Mouse (Mus musculus) kidney, postnatal 36 days (tissue): ENCODE results near the gene 4930523C07Rik.

Experiments used
- DNase-seq, 2 experiments: peaks; one replicate each; pipeline ENCODE4 v3.0.0; 2021 to 2022; ENCODE audit warnings: mixed read lengths in 2 of 2

Gene 4930523C07Rik

GRCm38 (mm10) chr1:160046786-160047185, 2.6 kb downstream of the 4930523C07Rik start:
- DNase-seq = no peak

DNA sequence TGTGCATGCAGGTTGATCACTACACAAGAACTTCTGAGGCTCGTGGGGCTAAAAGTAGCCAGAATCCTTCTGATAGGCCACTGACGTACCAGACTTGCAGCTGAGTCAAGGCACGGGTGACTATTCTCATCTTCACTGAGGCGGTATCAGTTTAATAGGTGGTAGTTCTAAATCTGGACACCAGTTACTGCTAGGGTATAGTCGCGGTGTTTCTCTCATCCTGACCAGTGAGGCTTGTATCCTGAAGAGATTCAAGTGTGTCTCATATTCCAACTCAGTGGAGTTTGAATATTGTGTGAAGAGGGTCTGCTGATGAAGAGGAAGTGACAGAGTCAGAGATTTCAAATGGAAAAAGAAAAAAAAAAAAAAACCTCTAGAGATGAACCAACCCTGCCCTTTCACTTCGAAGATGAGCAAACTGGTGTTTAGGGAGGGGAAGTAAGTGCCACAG, 3.3 kb downstream of the 4930523C07Rik start:
- DNase-seq = no peak

DNA sequence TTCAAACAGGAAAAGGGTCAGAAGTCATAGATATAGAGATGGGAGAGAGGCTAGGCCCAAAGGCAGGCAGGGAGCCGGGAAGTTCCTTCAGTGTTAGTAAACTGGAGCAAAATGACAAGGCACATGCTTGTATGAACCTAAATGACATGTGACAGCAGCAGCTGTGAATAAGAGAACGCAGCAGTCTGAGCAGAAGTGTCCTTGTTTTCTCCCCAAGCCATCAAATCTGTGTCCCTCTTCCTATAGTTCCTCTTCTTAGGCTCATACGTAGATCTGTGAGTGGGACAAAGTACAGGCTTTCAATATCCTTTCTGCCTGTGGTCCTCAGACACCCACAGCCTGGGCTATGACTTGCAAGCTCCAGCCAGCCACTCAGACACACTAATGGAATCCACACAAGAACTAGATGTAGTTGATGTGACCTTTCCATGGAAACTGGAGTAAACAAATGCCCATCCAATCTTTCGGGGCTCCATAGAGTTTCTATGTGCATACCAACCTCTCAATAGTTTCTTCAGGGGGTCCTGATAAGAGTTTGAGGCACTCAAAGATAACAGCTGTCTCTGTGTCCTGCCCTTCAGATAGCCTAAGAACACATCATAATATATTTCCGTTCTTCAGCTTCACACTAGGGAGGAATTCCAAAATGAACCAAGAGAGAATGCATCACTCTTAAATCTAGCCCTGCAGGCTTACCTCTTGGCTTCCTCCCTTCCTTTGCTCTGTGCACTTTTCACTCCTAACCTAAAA, 5.1 kb downstream of the 4930523C07Rik start:
- DNase-seq = no peak

DNA sequence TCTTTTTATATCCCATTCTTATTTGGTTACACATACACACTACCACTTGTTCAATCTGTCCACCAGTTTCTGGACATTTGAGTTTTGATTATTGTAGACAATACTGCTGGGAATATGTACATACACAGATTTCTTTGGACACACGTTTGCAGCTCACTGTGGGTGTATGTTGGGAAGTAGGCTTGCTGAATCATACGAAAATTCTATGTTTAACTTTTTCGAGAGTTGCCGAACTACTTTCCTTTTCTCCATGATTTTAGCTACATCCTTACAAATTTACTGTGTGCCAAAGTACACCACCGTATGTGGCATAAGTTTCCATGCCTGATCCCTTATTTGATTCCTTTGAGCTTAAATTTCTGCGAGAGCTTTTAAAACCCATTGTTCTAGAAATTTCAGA, 6.7 kb downstream of the 4930523C07Rik start:
- no peak for DNase-seq

DNA sequence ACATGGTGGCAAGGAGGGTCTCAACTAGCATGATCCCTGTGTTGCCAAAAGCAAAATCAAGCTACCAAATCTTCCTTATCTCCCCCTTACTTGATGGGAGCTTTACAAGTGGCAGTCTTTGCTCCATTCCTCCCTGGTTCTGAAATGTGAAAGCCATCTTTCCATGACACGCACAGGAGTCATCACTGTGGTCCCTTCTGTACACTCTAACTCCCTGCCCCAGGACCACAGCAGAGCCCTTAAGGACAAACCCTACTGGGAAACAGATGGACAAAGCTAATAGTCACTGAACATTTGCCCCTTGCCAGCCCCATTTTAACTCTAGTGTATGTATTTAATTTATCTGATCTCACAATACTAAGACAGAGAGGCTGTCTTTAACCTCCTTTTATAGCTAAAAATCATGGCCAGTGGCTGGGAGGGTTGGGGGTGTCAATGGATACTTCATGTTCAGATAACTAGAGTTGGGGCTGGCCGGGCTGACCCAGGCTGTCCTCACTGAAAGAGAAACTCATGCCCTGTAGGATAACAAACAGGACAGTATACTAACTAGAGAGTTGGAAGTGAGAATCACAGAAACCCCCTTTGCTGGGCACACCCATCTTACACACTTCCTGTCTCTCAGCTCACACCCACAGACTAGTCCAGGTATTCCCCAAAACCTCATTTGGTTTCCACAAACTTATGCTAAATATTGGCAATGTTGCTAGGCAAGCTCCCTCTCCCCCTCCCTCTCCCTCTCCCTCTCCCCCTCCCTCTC, 8.6 kb downstream of the 4930523C07Rik start:
- DNase-seq = no peak

- DNase-seq = no peak
Measured at GRCm38 (mm10) chr1:160053510-160054305, 9.5 kb downstream of the 4930523C07Rik start.

- DNase-seq = no peak
Measured at GRCm38 (mm10) chr1:160054366-160055078, 10.3 kb downstream of the 4930523C07Rik start.

- DNase-seq = peak; percentile 37 to 53
Measured at GRCm38 (mm10) chr1:160057657-160058056, 13.5 kb downstream of the 4930523C07Rik start.

DNA sequence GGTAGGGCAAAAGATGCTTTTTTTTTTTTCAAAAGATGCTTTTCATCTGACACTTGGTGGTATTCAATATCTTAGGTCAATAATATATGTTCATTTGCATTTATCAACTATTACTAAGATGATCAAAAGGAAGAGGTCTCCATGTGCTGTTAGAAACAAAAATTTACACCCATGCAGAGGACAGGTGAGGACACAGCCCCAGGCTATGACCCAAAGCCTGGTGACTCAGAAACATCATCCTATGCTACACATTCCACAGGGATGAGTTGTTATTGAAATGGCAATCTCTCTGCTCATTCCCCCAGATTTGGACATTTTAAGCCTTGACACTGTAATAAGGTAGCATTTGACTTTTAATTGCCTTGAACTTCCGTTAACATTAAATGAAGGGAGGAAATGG, 15.7 kb downstream of the 4930523C07Rik start:
- no peak for DNase-seq

DNA sequence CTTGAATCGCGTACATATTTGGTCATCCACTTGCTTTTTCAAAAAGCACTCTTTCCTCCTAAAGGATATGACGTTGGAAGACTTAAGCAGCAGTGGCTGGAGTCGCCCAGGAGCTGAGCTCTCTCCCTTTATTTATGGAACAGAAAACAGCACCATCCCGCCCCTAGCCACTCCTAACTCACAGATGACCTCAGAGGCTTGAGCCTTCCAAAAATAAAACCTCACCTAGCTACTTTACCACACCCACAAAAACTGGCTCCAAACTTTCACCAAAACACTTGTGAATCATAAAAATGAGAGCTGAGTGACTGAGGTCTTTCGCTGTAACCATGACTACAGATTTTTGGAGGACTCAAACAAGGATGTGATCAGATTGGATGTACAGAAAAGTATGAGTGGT, 16.4 kb downstream of the 4930523C07Rik start:
- DNase-seq = no peak

DNA sequence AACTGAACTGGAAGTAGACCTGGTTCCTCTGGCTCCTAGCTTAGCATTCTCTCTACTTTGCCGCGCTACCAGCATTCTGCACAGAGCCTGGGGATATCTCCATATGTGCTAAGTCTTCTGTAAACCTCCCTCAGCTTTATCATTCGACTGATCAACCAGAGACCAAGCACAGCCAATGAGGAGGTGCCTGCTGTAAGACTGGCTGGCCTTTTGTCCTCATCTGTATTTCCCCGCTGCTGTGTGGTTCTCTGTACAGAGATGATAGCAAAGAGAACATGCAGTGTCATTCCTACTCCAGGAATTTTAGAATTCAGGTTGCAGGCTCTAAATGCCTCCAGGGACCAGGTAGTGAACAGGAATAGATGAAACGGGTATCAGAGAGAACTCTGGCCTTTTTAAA, 17.1 kb downstream of the 4930523C07Rik start:
- no peak for DNase-seq

DNA sequence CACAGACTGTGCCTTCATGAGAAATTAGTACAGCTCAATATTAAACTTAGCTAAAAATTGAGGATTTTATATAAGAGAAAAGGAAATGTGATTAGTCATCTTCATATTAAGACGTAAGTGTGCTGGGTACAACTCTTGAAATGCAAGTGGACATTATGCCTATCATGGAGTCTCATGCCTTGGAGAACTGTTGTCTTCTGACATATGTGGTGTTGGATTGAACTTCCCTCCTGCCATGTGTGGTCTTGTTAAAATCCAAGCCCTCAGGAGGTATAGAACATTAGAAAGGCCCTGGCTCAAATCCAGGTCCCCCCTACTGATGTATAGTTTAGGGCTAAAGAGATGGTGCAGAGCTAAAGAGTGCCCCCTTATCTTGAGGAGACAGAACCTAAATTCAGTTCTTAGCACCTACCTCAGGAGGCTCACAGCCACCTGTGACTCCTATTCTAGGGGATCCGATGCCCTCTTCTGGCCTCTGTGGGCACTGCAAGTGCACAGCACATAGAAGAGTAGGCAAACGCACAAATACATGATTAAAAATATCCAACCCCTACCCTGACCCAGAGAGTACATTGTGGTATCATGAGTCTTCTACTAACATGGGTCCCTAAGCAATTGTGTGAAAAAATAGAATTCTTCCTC, 17.7 kb downstream of the 4930523C07Rik start:
- peak in 1 of 2 experiments; percentile 69 for DNase-seq

DNA sequence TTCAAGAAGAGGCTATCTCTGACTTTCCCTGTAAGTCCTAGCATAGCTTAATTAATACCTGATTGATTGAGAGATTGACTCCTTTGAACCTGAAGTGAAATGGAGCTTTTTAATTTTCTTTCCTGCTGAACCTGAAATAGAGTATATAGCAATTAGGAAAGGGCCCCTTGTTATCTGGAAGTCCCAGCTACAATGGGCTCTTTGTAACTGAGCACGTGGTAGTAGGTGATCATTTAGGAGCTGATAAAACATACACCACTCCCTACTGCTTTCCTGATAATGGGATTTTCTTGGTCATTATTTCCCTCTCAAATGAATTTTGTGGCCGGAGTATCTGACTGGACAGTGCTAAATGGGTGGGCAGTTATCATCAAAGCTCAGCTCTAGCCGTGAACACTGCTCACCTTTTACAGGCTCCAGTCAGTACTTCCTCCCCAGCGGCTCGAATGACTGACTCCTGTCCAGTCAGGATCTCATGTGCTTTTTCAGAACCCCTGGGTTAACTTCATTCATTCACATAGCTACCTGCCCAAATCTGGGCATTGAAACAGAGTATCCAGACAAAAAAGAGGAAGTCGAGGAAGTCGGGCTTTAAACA, 20.5 kb downstream of the 4930523C07Rik start:
- no peak for DNase-seq

GRCm38 (mm10) chr1:160078882-160079661, 34.9 kb downstream of the 4930523C07Rik start:
- DNase-seq = peak; percentile 51 to 74

GRCm38 (mm10) chr1:160080800-160081436, 36.7 kb downstream of the 4930523C07Rik start:
- peak; percentile 72 to 91 for DNase-seq

GRCm38 (mm10) chr1:160082647-160083046, 38.5 kb downstream of the 4930523C07Rik start:
- DNase-seq = no peak

GRCm38 (mm10) chr1:160084239-160084638, 40.1 kb downstream of the 4930523C07Rik start:
- DNase-seq = no peak

GRCm38 (mm10) chr1:160086651-160087050, 42.5 kb downstream of the 4930523C07Rik start:
- DNase-seq = no peak

DNA sequence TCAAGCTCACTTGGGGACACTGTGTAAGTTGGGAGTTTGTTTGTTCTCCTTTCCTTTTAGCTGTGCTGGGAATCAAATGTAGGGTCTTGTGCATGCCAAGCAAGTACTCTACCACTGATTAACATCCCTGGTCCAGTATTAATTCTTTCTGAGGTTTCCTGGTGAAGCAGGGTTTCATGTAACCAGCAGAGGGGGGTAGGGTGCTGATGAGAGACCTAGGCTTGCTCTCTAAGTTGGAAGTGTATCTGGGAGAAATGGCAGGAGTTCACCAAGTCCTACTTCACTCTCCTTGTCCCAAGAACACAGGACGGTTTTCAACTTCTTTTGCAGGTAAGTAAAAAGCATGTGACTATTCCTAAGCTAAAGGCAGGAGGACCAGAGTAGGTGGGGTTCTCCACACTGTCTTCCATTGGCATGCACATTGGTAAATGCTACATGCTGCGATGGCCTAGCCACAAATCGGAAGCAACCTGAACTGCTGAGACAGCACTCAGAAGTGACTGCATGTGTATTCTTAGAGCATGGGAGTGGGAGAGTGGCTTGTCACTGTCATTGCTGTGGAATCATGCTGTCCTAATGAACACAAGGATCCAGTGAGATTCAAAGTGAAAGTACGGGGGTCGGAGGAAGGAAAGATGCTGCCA, 55.6 kb downstream of the 4930523C07Rik start:
- peak in 1 of 2 experiments; percentile 17 for DNase-seq

GRCm38 (mm10) chr1:160100996-160101395, 56.8 kb downstream of the 4930523C07Rik start:
- no peak for DNase-seq
